Mouse (Mus musculus) CH12.LX (cell line): ENCODE results near the gene Abhd12. TPM values are rescaled to one million over a fixed set of nuclear protein-coding genes. Genes with fewer than 3 reads are reported as not detected.

ENCODE experiments used
- DNase-seq: peaks from one replicate; pipeline ENCODE4 v3.0.0-alpha.2; 2013; ENCODE audit errors: extremely low read depth
- H3K27ac ChIP-seq: 2 replicates; pipeline ENCODE4 v1.5.1; 2012; ENCODE audit warnings: low read depth, mild to moderate bottlenecking, control low read depth, moderate library complexity; ENCODE audit not compliant: insufficient read depth
- H3K27me3 ChIP-seq: replicated peaks from 2 replicates; pipeline ENCODE3; 2012; ENCODE audit warnings: inconsistent platforms
- H3K36me3 ChIP-seq, 2 experiments: replicated peaks in 1 of 2; 2 replicates each; pipeline versions ENCODE3 to v1.6.1; 2012; ENCODE audit warnings: inconsistent platforms in 1 of 2, low read length in 1 of 2, mild to moderate bottlenecking in 1 of 2, mixed read lengths in 1 of 2, moderate library complexity in 1 of 2; ENCODE audit not compliant: control insufficient read depth in 1 of 2, insufficient read depth in 1 of 2
- H3K4me1 ChIP-seq, 2 experiments: 2 replicates each; pipeline ENCODE4 v1.6.1; 2012; ENCODE audit warnings: inconsistent platforms in 1 of 2, moderate library complexity in 1 of 2; ENCODE audit not compliant: insufficient read depth in 2 of 2, control insufficient read depth in 1 of 2
- H3K4me2 ChIP-seq: 2 replicates; pipeline ENCODE4 v1.6.1; 2012; ENCODE audit warnings: low read depth, mild to moderate bottlenecking, control low read depth; ENCODE audit not compliant: poor library complexity, insufficient read depth, severe bottlenecking
- H3K4me3 ChIP-seq, 3 experiments: fragments of 150-350 bp in 1 of 3; sonication (generic) in 1 of 3; replicated peaks in 1 of 3; 2 replicates each; pipeline versions ENCODE3 to v1.5.1; 2011 to 2012; ENCODE audit warnings: low read depth in 2 of 3, low read length in 2 of 3, mild to moderate bottlenecking in 2 of 3, moderate library complexity in 2 of 3, control low read depth in 1 of 3, improper control_type of control experiment in 1 of 3, inconsistent platforms in 1 of 3, mixed read lengths in 1 of 3; ENCODE audit not compliant: poor library complexity in 1 of 3
- H3K79me2 ChIP-seq: replicated peaks from 2 replicates; pipeline ENCODE4 v1.6.1; 2012; ENCODE audit warnings: mild to moderate bottlenecking, moderate library complexity; ENCODE audit not compliant: control insufficient read depth, poor library complexity, insufficient read depth, severe bottlenecking; ENCODE audit errors: extremely low read depth
- H3K9ac ChIP-seq: 2 replicates; pipeline ENCODE4 v1.6.1; 2012; ENCODE audit warnings: low read depth, mild to moderate bottlenecking, control low read depth, moderate library complexity; ENCODE audit not compliant: insufficient read depth
- H3K9me3 ChIP-seq: replicated peaks from 2 replicates; pipeline ENCODE3; 2012; ENCODE audit warnings: low read length, inconsistent platforms, mixed read lengths
- BHLHE40 ChIP-seq: IDR thresholded peaks from 2 replicates; pipeline ENCODE4 v1.6.1; 2011; ENCODE audit warnings: mild to moderate bottlenecking, low read depth, low read length, improper control_type of control experiment
- CHD2 ChIP-seq: IDR thresholded peaks from 2 replicates; pipeline ENCODE4 v1.6.1; 2011; ENCODE audit warnings: low read length, improper control_type of control experiment
- CTCF ChIP-seq, 2 experiments: IDR thresholded peaks in 1 of 2; conservative IDR thresholded peaks in 1 of 2; 2 replicates each; pipeline ENCODE4 v1.5.1; 2011 to 2012; ENCODE audit warnings: low read depth in 2 of 2, low read length in 2 of 2, improper control_type of control experiment in 1 of 2, inconsistent platforms in 1 of 2, mild to moderate bottlenecking in 1 of 2, moderate library complexity in 1 of 2
- ELF1 ChIP-seq: IDR thresholded peaks from 2 replicates; pipeline ENCODE4 v1.6.1; 2014; ENCODE audit warnings: low read depth, mild to moderate bottlenecking, inconsistent platforms, low read length, improper control_type of control experiment
- EP300 ChIP-seq: IDR thresholded peaks from 2 replicates; pipeline ENCODE4 v1.6.1; 2011; ENCODE audit warnings: low read length, improper control_type of control experiment
- ETS1 ChIP-seq: conservative IDR thresholded peaks from 2 replicates; pipeline ENCODE4 v1.6.1; 2012; ENCODE audit warnings: low read depth, mild to moderate bottlenecking, inconsistent platforms, low read length, improper control_type of control experiment, moderate library complexity
- HCFC1 ChIP-seq: IDR thresholded peaks from 2 replicates; pipeline ENCODE4 v1.6.1; 2012; ENCODE audit warnings: low read depth, mild to moderate bottlenecking, inconsistent platforms, low read length, improper control_type of control experiment
- IRF4 ChIP-seq: IDR thresholded peaks from 2 replicates; pipeline ENCODE4 v1.6.1; 2014; ENCODE audit warnings: low read depth, mild to moderate bottlenecking, inconsistent platforms, low read length, improper control_type of control experiment
- JUN ChIP-seq: IDR thresholded peaks from 2 replicates; pipeline ENCODE4 v1.6.1; 2011; ENCODE audit warnings: low read depth, mild to moderate bottlenecking, low read length, improper control_type of control experiment, moderate library complexity; ENCODE audit not compliant: insufficient read depth
- JUND ChIP-seq: conservative IDR thresholded peaks from 2 replicates; pipeline ENCODE4 v1.6.1; 2011; ENCODE audit warnings: low read depth, low read length, improper control_type of control experiment
- KAT2A ChIP-seq: IDR thresholded peaks from 2 replicates; pipeline ENCODE4 v1.6.1; 2012; ENCODE audit warnings: low read length, improper control_type of control experiment, inconsistent platforms; ENCODE audit not compliant: insufficient replicate concordance
- MAFK ChIP-seq: IDR thresholded peaks from 2 replicates; pipeline ENCODE4 v1.6.1; 2011; ENCODE audit warnings: low read length, improper control_type of control experiment; ENCODE audit not compliant: insufficient replicate concordance
- MAX ChIP-seq: IDR thresholded peaks from 2 replicates; pipeline ENCODE4 v1.6.1; 2011; ENCODE audit warnings: low read length, improper control_type of control experiment
- MAZ ChIP-seq: IDR thresholded peaks from 2 replicates; pipeline ENCODE4 v1.6.1; 2012; ENCODE audit warnings: low read depth, mild to moderate bottlenecking, inconsistent platforms, low read length, improper control_type of control experiment, moderate library complexity
- MXI1 ChIP-seq: IDR thresholded peaks from 2 replicates; pipeline ENCODE4 v1.6.1; 2011; ENCODE audit warnings: mild to moderate bottlenecking, low read depth, low read length, improper control_type of control experiment
- NELFE ChIP-seq: IDR thresholded peaks from 2 replicates; pipeline ENCODE4 v1.6.1; 2011; ENCODE audit warnings: low read depth, low read length, improper control_type of control experiment
- NRF1 ChIP-seq: IDR thresholded peaks from 2 replicates; pipeline ENCODE4 v1.6.1; 2014; ENCODE audit warnings: low read depth, mild to moderate bottlenecking, inconsistent platforms, low read length, improper control_type of control experiment, moderate library complexity
- PAX5 ChIP-seq: IDR thresholded peaks from 2 replicates; pipeline ENCODE4 v1.6.1; 2012; ENCODE audit warnings: low read length, inconsistent platforms, mixed read lengths
- POLR2AphosphoS2 ChIP-seq: IDR thresholded peaks from 2 replicates; pipeline ENCODE4 v1.6.1; 2011; ENCODE audit warnings: low read depth, low read length, improper control_type of control experiment
- RAD21 ChIP-seq: IDR thresholded peaks from 2 replicates; pipeline ENCODE4 v1.6.1; 2011; ENCODE audit warnings: low read depth, mild to moderate bottlenecking, low read length, improper control_type of control experiment, moderate library complexity
- RCOR1 ChIP-seq: conservative IDR thresholded peaks from 2 replicates; pipeline ENCODE4 v1.6.1; 2012; ENCODE audit warnings: low read depth, mild to moderate bottlenecking, inconsistent platforms, low read length, improper control_type of control experiment
- SIN3A ChIP-seq: IDR thresholded peaks from 2 replicates; pipeline ENCODE4 v1.6.1; 2012; ENCODE audit warnings: low read length, improper control_type of control experiment, inconsistent platforms
- SMC3 ChIP-seq: IDR thresholded peaks from 2 replicates; pipeline ENCODE4 v1.6.1; 2011; ENCODE audit warnings: low read depth, low read length, improper control_type of control experiment
- TBP ChIP-seq: conservative IDR thresholded peaks from 2 replicates; pipeline ENCODE4 v1.6.1; 2011; ENCODE audit warnings: low read depth, low read length, improper control_type of control experiment
- TCF12 ChIP-seq: IDR thresholded peaks from 2 replicates; pipeline ENCODE4 v1.6.1; 2014; ENCODE audit warnings: low read depth, mild to moderate bottlenecking, inconsistent platforms, low read length, improper control_type of control experiment
- ZC3H11A ChIP-seq: IDR thresholded peaks from 2 replicates; pipeline ENCODE4 v1.6.1; 2012; ENCODE audit warnings: low read depth, mild to moderate bottlenecking, inconsistent platforms, low read length, improper control_type of control experiment
- ZKSCAN1 ChIP-seq: IDR thresholded peaks from 2 replicates; pipeline ENCODE4 v1.6.1; 2012; ENCODE audit warnings: low read depth, inconsistent platforms, low read length, improper control_type of control experiment, borderline replicate concordance
- ZMIZ1 ChIP-seq: IDR thresholded peaks from 2 replicates; pipeline ENCODE4 v1.6.1; 2012; ENCODE audit warnings: low read depth, mild to moderate bottlenecking, inconsistent platforms, low read length, improper control_type of control experiment
- ZNF384 ChIP-seq: IDR thresholded peaks from 2 replicates; pipeline ENCODE4 v1.6.1; 2012; ENCODE audit warnings: low read depth, low read length, improper control_type of control experiment, inconsistent platforms
- dilution Hi-C: fragments of 300-500 bp; cut with MboI; formaldehyde crosslinking; loops from 2 replicates; pipeline ENCODE4 v1.14.3; 2020; ENCODE audit warnings: low sequenced_read_pairs; ENCODE audit not compliant: extremely low pct_unique_long_range_greater_than_20kb, extremely low pct_ligation_motif_present
- in situ Hi-C: fragments of 300-500 bp; cut with MboI; formaldehyde crosslinking; loops from 3 replicates; pipeline ENCODE4 v1.14.3; 2019; ENCODE audit warnings: low sequenced_read_pairs, low pct_ligation_motif_present, low pct_unique_long_range_greater_than_20kb, mixed read lengths
- polyA plus RNA-seq: library from polyadenylated mRNA; unstranded; fragments of >175 nt; gene quantifications from 2 replicates; pipeline ENCODE4 v1.2.1, GENCODE M21; 2012; ENCODE audit warnings: low read depth; ENCODE audit not compliant: insufficient read length
- total RNA-seq, 2 experiments: library from RNA; depleted of rRNA; stranded (reverse); fragments of 300-350 nt in 1 of 2; fragments of >200 nt in 1 of 2; gene quantifications; 2 replicates each; pipeline ENCODE4 v1.2.3; 2012 to 2014

Abhd12 gene
- total and polyA plus RNA-seq, 3 experiments = 43.6 to 51.5 (median 51.3) TPM

- Histone ChIP-seq H3K9me3 (no peaks in the 10 kb centered on the region), H3K4me3 (peak overlapping the region; percentile 80 to 96 (median 93)), H3K79me2 (peaks cover 7% of the 10 kb centered on the region), H3K36me3 (peaks cover 6 to 26% of the 10 kb centered on the region in 2 experiments)
- in situ Hi-C loops (no loop called here), dilution Hi-C loops (no loop called here)
- TF ChIP-seq ZC3H11A (no peak), CHD2 (peak; percentile 54; the same call in 1 of the 2 replicates), NELFE (no peak)
- TF ChIP-seq, all 38 proteins: peak for 1
- peak overlapping the region; percentile 53 for H3K9ac ChIP-seq
- peak; percentile 37 for DNase-seq
- H3K4me2 ChIP-seq = peak overlapping the region; percentile 68
- peaks cover 0 to 32% of the 10 kb centered on the region in 2 experiments; a peak in 2 of 4 replicates for H3K4me1 ChIP-seq
- H3K27ac ChIP-seq = no peak overlapping the region
- H3K27me3 ChIP-seq = no peaks in the 10 kb centered on the region
Observed at GRCm38 (mm10) chr2:150787234-150787771, 117.2 kb downstream of the Abhd12 start.

GRCm38 (mm10) chr2:150786251-150787180 is 118.0 kb downstream of the Abhd12 start, which contains the start of gene Pygb:
TSS of gene Pygb (plus strand) at chr2:150786735.
- peak within 1 kb of the TSS; percentile 68 for H3K4me2 ChIP-seq
- H3K27ac ChIP-seq = 0 out of 2 replicates have a peak within 1 kb of the TSS, but pooled peaks have one; percentile 43
- peak within 1 kb of the TSS; percentile 80 to 96 (median 93) for H3K4me3 ChIP-seq
- H3K9ac ChIP-seq = peak within 1 kb of the TSS; percentile 53
- peaks cover 7% of the 10 kb centered on the region for H3K79me2 ChIP-seq
- dilution Hi-C loops (no loop called here), in situ Hi-C loops (no loop called here)
- no peaks in the 10 kb centered on the region for H3K9me3 ChIP-seq
- peaks cover 0 to 34% of the 10 kb centered on the region in 2 experiments; a peak in 2 of 4 replicates for H3K4me1 ChIP-seq
- DNase-seq = peak; percentile 89
- H3K27me3 ChIP-seq = no peaks in the 10 kb centered on the region
- H3K36me3 ChIP-seq = peaks cover 5 to 20% of the 10 kb centered on the region in 2 experiments
- 0 out of 2 replicates have a peak, but pooled peaks have one; percentile 15 for TF ChIP-seq MAZ
- TF ChIP-seq CHD2 = no peak
- no peak for TF ChIP-seq JUND
- TF ChIP-seq MAX = peak; percentile 72; the same call in 1 of the 2 replicates
- TF ChIP-seq ZNF384 = no peak
- no peak; the same call in 1 of the 2 replicates for TF ChIP-seq IRF4
- TF ChIP-seq RCOR1 = no peak
- no peak for TF ChIP-seq SMC3
- peak; percentile 92 for TF ChIP-seq NELFE
- no peak for TF ChIP-seq ZKSCAN1
- TF ChIP-seq PAX5 = no peak
- TF ChIP-seq MAFK = no peak
- TF ChIP-seq JUN = no peak
- no peak for TF ChIP-seq EP300
- TF ChIP-seq MXI1 = peak; percentile 44; the same call in 1 of the 2 replicates
- no peak for TF ChIP-seq ETS1
- TF ChIP-seq RAD21 = no peak
- peak; percentile 50; the same call in 1 of the 2 replicates for TF ChIP-seq POLR2AphosphoS2
- no peak for TF ChIP-seq CTCF (conservative IDR thresholded peaks at IDR 0.05 in 1 of 2, IDR thresholded peaks at IDR 0.05 in 1 of 2; ENCODE audit: low read depth in 2 of 2, low read length in 2 of 2)
- TF ChIP-seq HCFC1 = no peak; the same call in 1 of the 2 replicates
- no peak for TF ChIP-seq KAT2A
- no peak for TF ChIP-seq ZC3H11A
- no peak for TF ChIP-seq BHLHE40
- TF ChIP-seq TCF12 = 0 out of 2 replicates have a peak, but pooled peaks have one; percentile 54
- peak; percentile 74 for TF ChIP-seq TBP
- TF ChIP-seq ZMIZ1 = peak; percentile 64
- TF ChIP-seq SIN3A = peak; percentile 79; the same call in 1 of the 2 replicates
- TF ChIP-seq NRF1 = peak; percentile 88
- peak; percentile 69 for TF ChIP-seq ELF1
